Mouse (Mus musculus) ES-Bruce4 (cell line): Measurements from ENCODE around the gene Col1a2. TPM values are rescaled to one million over a fixed set of nuclear protein-coding genes. Genes with fewer than 3 reads are reported as not detected.

Source experiments
- H3K27ac ChIP-seq: 2 replicates; pipeline ENCODE4 v1.5.1; 2012; ENCODE audit warnings: low read length, inconsistent platforms; ENCODE audit not compliant: insufficient read depth
- H3K27me3 ChIP-seq: 2 replicates; pipeline ENCODE4 v1.6.1; 2012; ENCODE audit warnings: mild to moderate bottlenecking, low read length, inconsistent platforms; ENCODE audit not compliant: control insufficient read depth, poor library complexity, insufficient read depth, severe bottlenecking
- H3K36me3 ChIP-seq: 2 replicates; pipeline ENCODE4 v1.6.1; 2012; ENCODE audit warnings: inconsistent platforms, mild to moderate bottlenecking, low read length, moderate library complexity; ENCODE audit not compliant: control insufficient read depth, poor library complexity, insufficient read depth, severe bottlenecking
- H3K4me1 ChIP-seq: one replicate; pipeline ENCODE4 v1.8.1; 2011; ENCODE audit warnings: low read length; ENCODE audit not compliant: control insufficient read depth, insufficient read depth
- H3K4me3 ChIP-seq: 2 replicates; pipeline ENCODE4 v1.5.1; 2011; ENCODE audit warnings: low read depth, mild to moderate bottlenecking, low read length
- H3K9ac ChIP-seq: 2 replicates; pipeline ENCODE4 v1.6.1; 2012; ENCODE audit warnings: low read depth, mild to moderate bottlenecking, inconsistent platforms; ENCODE audit not compliant: poor library complexity, severe bottlenecking
- H3K9me3 ChIP-seq: replicated peaks from 2 replicates; pipeline ENCODE4 v1.6.1; 2012; ENCODE audit warnings: mild to moderate bottlenecking, low read length, inconsistent platforms; ENCODE audit not compliant: control insufficient read depth, poor library complexity, insufficient read depth, severe bottlenecking
- CTCF ChIP-seq: IDR thresholded peaks from one replicate; pipeline ENCODE4 v1.8.1; 2011; ENCODE audit warnings: low read depth, low read length
- EP300 ChIP-seq: IDR thresholded peaks from 2 replicates; pipeline ENCODE4 v1.6.1; 2011; ENCODE audit warnings: low read depth, low read length; ENCODE audit not compliant: insufficient read depth
- POLR2A ChIP-seq: IDR thresholded peaks from one replicate; pipeline ENCODE4 v1.8.1; 2011; ENCODE audit warnings: low read length; ENCODE audit not compliant: insufficient read depth
- polyA plus RNA-seq: library from polyadenylated mRNA; stranded (reverse); fragments of >200 nt; gene quantifications from 2 replicates; pipeline ENCODE4 v1.2.4, GENCODE M21; 2011; ENCODE audit warnings: low read depth; ENCODE audit not compliant: missing spikeins, insufficient read depth, insufficient read length

The Col1a2 gene
- polyA plus RNA-seq, 1 experiment, result 11.5 TPM

- Histone ChIP-seq H3K27ac (no peak overlapping the region), H3K9me3 (no peaks in the 10 kb centered on the region), H3K27me3 (no peaks in the 10 kb centered on the region), H3K9ac (no peak overlapping the region), H3K36me3 (no peaks in the 10 kb centered on the region), H3K4me3 (no peak overlapping the region), H3K4me1 (peaks cover 3% of the 10 kb centered on the region)
- TF ChIP-seq POLR2A, result no peak
- TF ChIP-seq CTCF, result no peak
- no peak for TF ChIP-seq EP300
Measured at GRCm38 (mm10) chr6:4549846-4550548, 45.4 kb downstream of the Col1a2 start.

DNA sequence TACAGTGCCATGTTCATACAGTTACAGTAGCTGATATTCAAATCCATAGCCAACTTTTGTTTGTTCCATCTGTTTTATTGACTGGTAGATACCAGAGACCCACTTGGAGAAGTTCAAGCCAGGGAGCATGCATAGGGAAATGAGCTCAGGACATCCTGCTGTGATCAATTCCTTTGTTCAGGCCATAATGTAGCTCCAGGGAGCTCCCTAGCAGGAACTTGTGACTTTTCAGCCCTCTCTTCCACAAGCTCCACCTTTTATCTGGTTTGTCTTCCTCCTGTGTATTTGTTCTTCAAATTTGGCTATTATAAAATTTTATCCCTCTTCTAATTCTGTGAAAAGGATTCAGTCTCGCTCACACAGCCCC is 45.9 kb downstream of the Col1a2 start:
- Histone ChIP-seq H3K9ac (no peak overlapping the region), H3K4me1 (peaks cover 3% of the 10 kb centered on the region), H3K27me3 (no peaks in the 10 kb centered on the region), H3K4me3 (no peak overlapping the region), H3K9me3 (no peaks in the 10 kb centered on the region), H3K27ac (no peak overlapping the region), H3K36me3 (no peaks in the 10 kb centered on the region)
- TF ChIP-seq POLR2A, result no peak
- no peak for TF ChIP-seq CTCF
- no peak for TF ChIP-seq EP300

DNA sequence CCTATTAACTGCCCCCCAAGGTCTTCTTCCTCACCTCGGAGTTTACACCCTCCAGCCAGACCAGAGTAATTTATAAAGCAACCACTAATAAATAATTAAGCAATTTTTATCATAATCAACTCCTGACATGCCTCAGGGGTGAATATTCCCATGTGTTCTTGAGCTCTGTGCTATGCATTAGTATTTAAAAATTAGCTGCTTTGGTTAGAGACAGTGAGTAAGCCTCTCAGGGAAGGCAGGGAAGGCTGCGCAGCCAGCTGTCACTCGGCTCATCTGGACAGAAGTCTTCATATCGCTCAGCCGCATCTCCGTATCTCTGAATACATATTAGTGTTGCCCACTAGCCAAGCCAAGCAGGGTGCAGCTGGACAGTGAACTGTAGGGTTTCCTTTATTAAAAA is 50.8 kb downstream of the Col1a2 start:
- Histone ChIP-seq H3K27ac (no peak overlapping the region), H3K4me3 (no peak overlapping the region)
- TF ChIP-seq POLR2A (no peak), CTCF (no peak), EP300 (no peak)

GRCm38 (mm10) chr6:4557086-4557485 is 52.5 kb downstream of the Col1a2 start:
- no peak overlapping the region for H3K27ac ChIP-seq
- H3K4me1 ChIP-seq, result no peaks in the 10 kb centered on the region

More for the DNA sequence above, 50.8 kb downstream of the Col1a2 start:
- Histone ChIP-seq H3K4me1 (peaks cover under 1% of the 10 kb centered on the region), H3K9me3 (no peaks in the 10 kb centered on the region), H3K27me3 (no peaks in the 10 kb centered on the region), H3K9ac (no peak overlapping the region), H3K36me3 (no peaks in the 10 kb centered on the region)

GRCm38 (mm10) chr6:4557678-4558077 is 53.1 kb downstream of the Col1a2 start:
- Histone ChIP-seq H3K27me3 (peaks cover 2% of the 10 kb centered on the region; the same call in 1 of the 2 replicates), H3K36me3 (no peaks in the 10 kb centered on the region), H3K4me1 (no peaks in the 10 kb centered on the region), H3K27ac (no peak overlapping the region), H3K4me3 (no peak overlapping the region), H3K9me3 (no peaks in the 10 kb centered on the region), H3K9ac (no peak overlapping the region)
- TF ChIP-seq POLR2A, result no peak
- peak; percentile 44 for TF ChIP-seq CTCF

More at GRCm38 (mm10) chr6:4557086-4557485, 52.5 kb downstream of the Col1a2 start:
- Histone ChIP-seq H3K9ac (no peak overlapping the region), H3K4me3 (no peak overlapping the region), H3K36me3 (no peaks in the 10 kb centered on the region), H3K9me3 (no peaks in the 10 kb centered on the region), H3K27me3 (peaks cover 2% of the 10 kb centered on the region; the same call in 1 of the 2 replicates)
- no peak for TF ChIP-seq POLR2A
- TF ChIP-seq EP300, result no peak
- no peak for TF ChIP-seq CTCF

DNA sequence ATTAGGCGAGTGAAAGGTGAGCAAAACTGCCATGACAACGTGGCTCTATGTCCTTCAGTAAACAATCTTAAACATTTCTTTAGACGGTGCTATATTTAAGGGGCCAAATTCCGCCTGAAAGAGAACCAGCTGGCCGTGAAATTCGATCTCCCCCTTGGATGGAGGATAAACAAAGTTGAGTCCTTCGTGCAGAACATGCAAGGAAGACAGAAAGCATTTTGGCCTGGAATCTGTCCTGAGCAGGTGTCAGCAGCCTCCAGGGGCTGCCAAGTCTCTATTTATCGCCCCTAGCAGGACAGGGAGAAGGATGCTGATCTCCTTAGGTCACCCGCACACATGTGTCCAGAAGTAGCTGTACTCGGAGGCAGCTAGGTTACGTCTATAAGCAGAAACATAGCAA is 56.5 kb downstream of the Col1a2 start:
- no peak overlapping the region for H3K27ac ChIP-seq
- peaks cover 2% of the 10 kb centered on the region; the same call in 1 of the 2 replicates for H3K27me3 ChIP-seq
- no peak overlapping the region for H3K4me3 ChIP-seq
- TF ChIP-seq POLR2A (no peak), CTCF (no peak), EP300 (no peak)
- H3K9me3 ChIP-seq, result no peaks in the 10 kb centered on the region
- no peaks in the 10 kb centered on the region for H3K4me1 ChIP-seq
- no peak overlapping the region for H3K9ac ChIP-seq
- H3K36me3 ChIP-seq, result no peaks in the 10 kb centered on the region
